Mouse (Mus musculus): ENCODE measurements around the gene Tex36. TPM values are rescaled to one million over a fixed set of nuclear protein-coding genes. Genes with fewer than 3 reads are reported as not detected.

Gene Tex36
- total RNA-seq, 2 experiments from 2014 or later: not detected

DNA sequence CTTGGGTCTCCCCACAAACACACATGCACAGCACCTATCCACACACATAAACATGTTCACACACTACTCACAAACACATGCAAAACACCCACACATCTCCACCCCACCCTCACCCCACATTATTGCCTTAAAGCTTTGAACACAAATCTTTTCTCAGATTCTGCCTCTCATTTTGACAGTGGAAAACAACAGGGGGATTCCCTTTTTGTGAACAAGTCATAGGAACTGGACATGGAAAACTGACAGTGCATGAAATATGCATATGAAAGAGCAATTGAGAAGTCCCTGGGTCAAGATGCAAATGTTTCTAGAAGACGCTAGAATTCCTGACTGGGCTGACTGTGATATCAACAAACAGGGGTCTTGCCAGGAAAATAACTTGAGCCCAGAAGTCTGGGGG lies 1.4 kb downstream of the Tex36 start:
- no peak for DNase-seq (ENCODE audit: low spot score in 2 of 2)

GRCm38 (mm10) chr7:133591750-133592149 lies 10.2 kb downstream of the Tex36 start:
- no peak for DNase-seq (ENCODE audit: low spot score in 2 of 2)

- no peak for DNase-seq (ENCODE audit: low spot score in 2 of 2)
Observed at GRCm38 (mm10) chr7:133583216-133583615, 18.7 kb downstream of the Tex36 start.

DNA sequence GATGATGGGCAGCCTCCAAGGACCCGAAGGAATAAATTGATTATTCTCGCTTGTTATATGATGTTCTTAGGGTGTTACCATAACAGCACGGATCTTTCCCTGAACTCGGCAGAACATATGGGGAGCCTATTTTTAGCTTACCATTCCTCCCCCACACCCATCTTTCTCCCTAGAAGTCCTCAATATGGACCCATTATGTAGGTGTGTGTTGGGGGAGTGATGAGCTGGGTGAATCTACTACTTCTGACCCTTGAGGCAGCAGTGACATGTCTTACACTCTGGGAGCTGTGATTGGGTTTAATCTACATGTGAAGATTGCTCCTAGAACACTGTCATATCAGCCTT lies 21.7 kb downstream of the Tex36 start:
- DNase-seq (ENCODE audit: low spot score in 2 of 2): peak; percentile 17

GRCm38 (mm10) chr7:133579491-133580295 lies 22.3 kb downstream of the Tex36 start:
- peak; percentile 5 to 13 for DNase-seq (ENCODE audit: low spot score in 2 of 2)

DNA sequence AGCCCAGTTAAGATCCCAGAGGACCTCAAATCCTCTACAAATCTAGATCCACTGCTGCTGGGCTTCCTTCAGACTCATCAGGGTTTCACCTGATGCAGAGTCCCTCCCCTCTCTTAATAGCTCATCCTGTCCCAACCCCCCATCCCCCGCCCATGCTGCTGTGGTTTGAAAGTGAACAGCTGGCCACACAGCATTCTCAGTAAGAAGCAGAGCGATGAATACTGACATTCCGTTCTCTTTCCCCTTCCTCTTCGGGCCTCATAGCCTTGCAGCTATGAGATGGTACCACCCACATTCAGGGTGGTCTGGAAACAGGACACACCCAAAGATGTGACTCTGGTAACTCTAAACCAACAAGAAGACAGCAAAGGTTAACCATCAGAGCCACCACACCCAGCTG lies 25.1 kb downstream of the Tex36 start:
- no peak for DNase-seq (ENCODE audit: low spot score in 2 of 2)

GRCm38 (mm10) chr7:133576281-133576680 lies 25.7 kb downstream of the Tex36 start:
- no peak for DNase-seq (ENCODE audit: low spot score in 2 of 2)

DNA sequence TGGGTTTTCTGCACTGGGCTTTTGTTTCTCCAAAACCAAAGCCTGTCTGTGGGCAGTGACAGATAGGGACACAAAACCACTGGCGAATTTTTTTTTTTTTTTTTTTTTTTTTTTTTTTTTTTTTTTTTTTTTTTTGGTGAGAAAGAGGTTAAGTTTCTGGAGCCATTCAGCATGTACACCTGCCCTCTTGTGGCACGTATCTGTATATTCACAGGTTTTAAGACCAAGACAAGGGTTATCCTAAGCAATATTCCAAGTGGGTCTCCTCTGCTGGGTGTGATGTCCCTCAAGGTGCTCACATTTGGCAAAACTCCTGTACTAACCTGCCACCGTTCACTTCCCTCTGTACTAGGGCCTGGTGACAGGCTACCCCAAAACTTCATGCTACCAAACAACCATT lies 30.0 kb downstream of the Tex36 start:
- no peak for DNase-seq (ENCODE audit: low spot score in 2 of 2)

- DNase-seq (ENCODE audit: low spot score in 2 of 2): no peak
Observed at GRCm38 (mm10) chr7:133569194-133569880, 32.6 kb downstream of the Tex36 start.

- no peak for DNase-seq (ENCODE audit: low spot score in 2 of 2)
Observed at GRCm38 (mm10) chr7:133564600-133564999, 37.4 kb downstream of the Tex36 start.

DNA sequence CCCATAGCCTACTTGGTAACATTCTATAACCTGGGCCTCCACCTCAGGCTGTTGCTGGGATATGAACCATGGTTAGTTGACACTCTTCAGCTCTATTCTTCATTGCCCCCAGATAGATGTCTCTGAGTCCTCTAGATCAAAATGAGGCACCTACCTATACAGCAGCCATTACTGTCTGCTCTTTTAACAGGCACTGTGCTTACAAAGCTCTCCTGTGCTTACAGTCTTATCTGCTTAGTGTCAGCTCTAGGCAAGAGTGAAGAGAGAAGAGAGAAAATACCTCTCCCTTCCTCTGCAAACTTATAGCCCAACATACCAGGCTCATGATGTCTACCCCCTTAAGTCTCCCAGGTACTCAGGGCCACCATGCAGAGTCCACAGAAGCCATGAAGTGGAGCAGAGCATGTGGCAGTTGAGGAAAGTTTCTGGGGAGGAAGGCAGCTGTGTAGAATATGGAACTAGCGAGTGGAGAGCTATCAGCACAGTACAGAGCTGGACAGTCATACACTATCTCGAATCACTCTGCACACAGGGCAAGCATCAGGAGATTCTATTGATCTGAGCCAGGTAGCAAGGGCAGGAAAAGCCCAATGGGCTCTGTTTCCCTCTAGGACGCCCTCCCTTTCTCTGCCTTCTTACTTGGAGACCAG lies 38.7 kb downstream of the Tex36 start:
- no peak for DNase-seq (ENCODE audit: low spot score in 2 of 2)

GRCm38 (mm10) chr7:133555786-133556492 lies 46.0 kb downstream of the Tex36 start:
- peak in 1 of 2 experiments; percentile 17 for DNase-seq (ENCODE audit: low spot score in 2 of 2)

- DNase-seq (ENCODE audit: low spot score in 2 of 2): no peak
Observed at GRCm38 (mm10) chr7:133552306-133552991, 49.5 kb downstream of the Tex36 start.

- no peak for DNase-seq (ENCODE audit: low spot score in 2 of 2)
Observed at GRCm38 (mm10) chr7:133551000-133551399, 51.0 kb downstream of the Tex36 start.

DNA sequence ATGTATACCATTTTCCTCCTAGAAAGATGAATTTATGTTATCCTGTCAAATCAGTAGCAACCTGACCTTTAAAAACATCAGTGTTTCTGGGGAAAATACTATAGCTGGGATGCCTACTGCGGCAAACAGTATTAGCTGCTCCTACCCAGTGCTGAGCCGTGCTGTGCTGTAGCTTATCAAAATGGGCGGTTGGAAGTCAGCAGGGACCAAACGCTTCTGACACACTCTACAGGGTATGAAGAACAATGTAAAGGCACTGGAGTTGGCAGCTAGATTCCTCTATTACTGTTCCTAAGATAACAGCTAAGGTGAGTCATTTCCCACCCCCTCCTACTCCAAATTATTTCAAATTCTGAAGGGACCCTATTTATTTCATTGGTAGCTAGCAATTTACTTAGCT lies 53.5 kb downstream of the Tex36 start:
- no peak for DNase-seq (ENCODE audit: low spot score in 2 of 2)

DNA sequence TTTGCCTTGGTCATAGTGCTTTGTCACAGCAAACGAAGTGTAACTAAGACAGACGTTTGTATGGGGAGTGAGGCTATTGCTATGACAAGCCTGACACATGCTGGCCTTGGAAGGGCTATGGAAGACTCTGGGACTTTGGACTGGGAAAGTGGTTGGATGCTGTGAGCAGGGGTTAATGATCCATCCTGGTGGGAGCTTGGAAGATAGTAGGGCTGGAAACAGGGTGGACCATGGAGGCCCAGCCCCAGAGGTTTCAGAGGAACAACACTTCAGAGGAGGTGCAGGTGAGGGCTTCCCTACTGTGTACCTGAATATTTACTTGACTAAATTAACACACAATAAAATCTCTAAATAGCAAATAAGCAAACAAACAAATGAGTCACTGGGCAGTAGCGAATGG lies 56.3 kb downstream of the Tex36 start:
- no peak for DNase-seq (ENCODE audit: low spot score in 2 of 2)

- DNase-seq (ENCODE audit: low spot score in 2 of 2): no peak
Observed at GRCm38 (mm10) chr7:133544966-133545365, 57.0 kb downstream of the Tex36 start.

DNA sequence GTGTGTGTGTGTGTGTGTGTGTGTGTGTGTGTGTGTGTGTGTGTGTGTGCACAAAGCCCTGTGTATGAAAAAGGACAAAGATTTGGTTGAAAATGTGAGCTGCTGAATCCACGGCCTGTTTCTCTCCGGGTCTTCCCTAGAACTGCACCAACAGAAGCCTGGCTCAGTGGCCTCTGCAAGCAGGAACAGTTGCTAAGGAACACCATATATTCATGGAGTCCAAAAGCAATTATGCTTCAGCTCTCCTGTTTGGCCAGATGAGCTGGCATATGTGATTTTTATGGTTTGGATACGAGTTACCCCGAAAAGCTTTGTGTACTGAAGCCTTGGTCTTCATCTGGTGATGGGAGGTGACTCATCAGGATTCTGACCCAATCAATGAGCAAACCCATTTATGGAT lies 58.8 kb downstream of the Tex36 start:
- DNase-seq (ENCODE audit: low spot score in 2 of 2): no peak

GRCm38 (mm10) chr7:133537366-133537765 lies 64.6 kb downstream of the Tex36 start:
- DNase-seq (ENCODE audit: low spot score in 2 of 2): no peak
